Mouse (Mus musculus) heart, adult 10 weeks (tissue): ENCODE results near the gene Egr4. TPM values are rescaled to one million over a fixed set of nuclear protein-coding genes. Genes with fewer than 3 reads are reported as not detected.

Experiments
- polyA plus RNA-seq: library from polyadenylated mRNA; stranded (reverse); fragments of 350-450 nt; fragmentation: Illumina TruSeq; extraction: RNeasy Lipid Tissue Mini Kit (QIAGEN cat#74804); gene quantifications from one replicate; pipeline ENCODE4 v1.2.3, GENCODE M21; 2014; ENCODE audit warnings: low read depth, low replicate concordance

Gene Egr4
- not detected for polyA plus RNA-seq

GRCm38 (mm10) chr6:85513531-85513910 is at the start of gene Egr4:
Egr4 (minus strand) TSS chr6:85513589.

GRCm38 (mm10) chr6:85502911-85503250 is 10.5 kb downstream of the Egr4 start, which contains the start of gene Fbxo41:
Fbxo41 (minus strand) TSS chr6:85502994.

Other genes starting within 250 kb of the Egr4 start
- gene Sfxn5, start 180.2 kb downstream of the Egr4 start, polyA plus RNA-seq: 4.1 TPM
- 52.2 TPM for gene Rab11fip5, start 139.0 kb downstream of the Egr4 start, polyA plus RNA-seq
- not detected for gene Noto, start 89.7 kb downstream of the Egr4 start, polyA plus RNA-seq
- 16.5 TPM for gene Smyd5, start 81.6 kb downstream of the Egr4 start, polyA plus RNA-seq
- 156 TPM for gene Cct7, start 62.1 kb downstream of the Egr4 start, polyA plus RNA-seq
- 20.1 TPM for gene Pradc1, start 61.6 kb downstream of the Egr4 start, polyA plus RNA-seq
- not detected for gene Fbxo41, start 10.6 kb downstream of the Egr4 start, polyA plus RNA-seq
- gene Alms1, start 73.9 kb upstream of the Egr4 start, polyA plus RNA-seq: 1.2 TPM
- gene Nat8f7, start 199.6 kb upstream of the Egr4 start, polyA plus RNA-seq: not detected